Mouse (Mus musculus) brown adipose tissue, adult 24 weeks (tissue): ENCODE measurements around the gene Il12rb1. TPM values are rescaled to one million over a fixed set of nuclear protein-coding genes. Genes with fewer than 3 reads are reported as not detected.

Experiments used
- H3K27ac ChIP-seq: fragments of 200-500 bp; replicated peaks from 2 replicates; pipeline ENCODE4 v1.5.1; 2012; ENCODE audit warnings: low read depth, mild to moderate bottlenecking, low read length
- H3K4me1 ChIP-seq: fragments of 200-500 bp; 2 replicates; pipeline ENCODE4 v1.6.1; 2012; ENCODE audit warnings: low read length, mixed read lengths; ENCODE audit not compliant: control insufficient read depth, insufficient read depth, insufficient read length
- H3K4me3 ChIP-seq: fragments of 200-500 bp; 2 replicates; pipeline ENCODE4 v1.5.1; 2012; ENCODE audit warnings: low read depth, mild to moderate bottlenecking, low read length, moderate library complexity; ENCODE audit not compliant: insufficient read depth
- polyA plus RNA-seq: library from polyadenylated mRNA; stranded (reverse); fragments of >200 nt; gene quantifications from 2 replicates; pipeline ENCODE4 v1.2.4, GENCODE M21; 2012; ENCODE audit not compliant: missing spikeins, insufficient read depth, insufficient read length

Gene Il12rb1
- not detected in 2 replicates for polyA plus RNA-seq

GRCm38 (mm10) chr8:70808239-70808638, at the start of gene Il12rb1:
Il12rb1 (plus strand) TSS chr8:70808449.
- Histone ChIP-seq H3K4me1 (no peaks in the 10 kb centered on the region), H3K27ac (no peak within 1 kb of the TSS), H3K4me3 (no peak within 1 kb of the TSS)

- Histone ChIP-seq H3K4me1 (peaks cover 9% of the 10 kb centered on the region), H3K4me3 (peak overlapping the region; percentile 70), H3K27ac (peak overlapping the region; percentile 37; the same call in 1 of the 2 replicates)
Observed at GRCm38 (mm10) chr8:70758616-70759561, 49.4 kb upstream of the Il12rb1 start.

GRCm38 (mm10) chr8:70760350-70760749, 47.9 kb upstream of the Il12rb1 start:
- Histone ChIP-seq H3K27ac (peak overlapping the region; percentile 33), H3K4me1 (peaks cover 6% of the 10 kb centered on the region), H3K4me3 (peak overlapping the region; percentile 70)

GRCm38 (mm10) chr8:70760775-70761406, 47.4 kb upstream of the Il12rb1 start, which contains the start of gene Mpv17l2:
Mpv17l2 (minus strand) TSS chr8:70760946.
- Histone ChIP-seq H3K4me3 (peak within 1 kb of the TSS; percentile 70), H3K27ac (peak within 1 kb of the TSS; percentile 92)

DNA sequence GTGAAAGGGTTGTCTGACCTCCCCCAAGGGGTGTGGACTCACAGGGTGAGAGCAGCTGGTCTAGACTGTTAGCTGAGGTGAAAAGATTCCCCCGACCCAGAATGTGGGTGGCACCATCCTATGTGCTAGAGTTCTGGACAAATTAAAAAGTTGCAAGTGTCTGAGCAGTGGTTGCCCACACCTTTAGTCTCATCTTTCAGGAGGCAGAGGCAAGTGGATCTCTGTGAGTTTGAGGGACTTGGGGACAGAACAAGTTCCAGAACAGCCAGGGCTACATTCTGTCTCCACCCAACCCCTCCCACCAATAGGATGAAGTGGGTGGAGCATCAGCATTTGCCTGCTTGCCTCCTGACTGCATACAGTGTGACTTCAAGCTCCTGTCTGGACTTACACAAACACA, 46.1 kb upstream of the Il12rb1 start:
- Histone ChIP-seq H3K4me3 (no peak overlapping the region), H3K4me1 (peaks cover 11% of the 10 kb centered on the region), H3K27ac (0 out of 2 replicates have a peak overlapping the region, but pooled peaks have one; percentile 3)

More at GRCm38 (mm10) chr8:70760775-70761406, 47.4 kb upstream of the Il12rb1 start, which contains the start of gene Mpv17l2:
- H3K4me1 ChIP-seq, result peaks cover 6% of the 10 kb centered on the region

- H3K27ac ChIP-seq, result no peak overlapping the region
- H3K4me1 ChIP-seq, result peaks cover 11% of the 10 kb centered on the region
- no peak overlapping the region for H3K4me3 ChIP-seq
Observed at GRCm38 (mm10) chr8:70763354-70763753, 44.9 kb upstream of the Il12rb1 start.

- Histone ChIP-seq H3K27ac (no peak overlapping the region), H3K4me3 (no peak overlapping the region), H3K4me1 (peaks cover 11% of the 10 kb centered on the region)
Observed at GRCm38 (mm10) chr8:70764026-70764425, 44.2 kb upstream of the Il12rb1 start.

DNA sequence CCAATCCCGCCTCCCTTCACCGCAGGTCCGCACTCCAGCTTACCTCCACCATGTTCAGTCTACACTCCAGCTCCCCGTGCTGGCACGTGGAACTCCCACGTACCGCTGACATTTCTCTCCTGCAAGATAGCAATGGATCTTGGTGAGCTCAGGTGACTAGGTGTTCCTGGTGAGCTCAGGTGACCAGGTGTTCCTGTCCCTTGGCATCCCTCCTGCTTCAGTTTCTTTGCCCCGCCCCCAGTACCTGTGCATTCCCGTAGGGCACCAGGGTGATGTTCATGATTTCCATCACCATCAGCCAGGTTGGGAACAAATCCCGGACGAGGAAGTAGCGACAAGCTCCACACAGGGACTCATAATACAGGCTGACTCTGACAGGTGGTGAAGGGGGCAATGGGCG, 43.6 kb upstream of the Il12rb1 start:
- no peak overlapping the region for H3K4me3 ChIP-seq
- H3K4me1 ChIP-seq, result peaks cover 11% of the 10 kb centered on the region
- no peak overlapping the region for H3K27ac ChIP-seq

DNA sequence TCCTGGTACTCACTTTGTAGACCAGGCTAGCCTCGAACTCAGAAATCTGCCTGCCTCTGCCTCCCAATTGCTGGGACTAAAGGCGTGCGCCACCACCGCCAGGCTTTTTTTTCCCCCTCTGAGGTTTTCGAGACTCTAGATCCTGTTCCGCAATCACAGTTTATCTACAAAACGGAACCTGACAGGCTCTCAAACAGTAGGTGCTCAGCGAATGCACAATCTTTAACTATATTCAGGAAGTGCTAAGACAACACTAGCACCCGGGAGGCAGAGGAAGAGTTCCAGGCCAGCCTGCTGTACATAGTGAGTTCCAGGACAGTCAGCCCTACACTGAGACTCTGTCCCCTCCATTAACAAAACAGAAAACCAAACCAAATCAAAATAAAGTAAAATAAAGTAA, 42.9 kb upstream of the Il12rb1 start:
- Histone ChIP-seq H3K4me3 (0 out of 2 replicates have a peak overlapping the region, but pooled peaks have one; percentile 6), H3K4me1 (peaks cover 7% of the 10 kb centered on the region), H3K27ac (no peak overlapping the region)

- peak overlapping the region; percentile 54 for H3K4me3 ChIP-seq
- H3K4me1 ChIP-seq, result peaks cover 7% of the 10 kb centered on the region
- peak overlapping the region; percentile 41; the same call in 1 of the 2 replicates for H3K27ac ChIP-seq
Observed at GRCm38 (mm10) chr8:70765838-70766570, 42.2 kb upstream of the Il12rb1 start.

DNA sequence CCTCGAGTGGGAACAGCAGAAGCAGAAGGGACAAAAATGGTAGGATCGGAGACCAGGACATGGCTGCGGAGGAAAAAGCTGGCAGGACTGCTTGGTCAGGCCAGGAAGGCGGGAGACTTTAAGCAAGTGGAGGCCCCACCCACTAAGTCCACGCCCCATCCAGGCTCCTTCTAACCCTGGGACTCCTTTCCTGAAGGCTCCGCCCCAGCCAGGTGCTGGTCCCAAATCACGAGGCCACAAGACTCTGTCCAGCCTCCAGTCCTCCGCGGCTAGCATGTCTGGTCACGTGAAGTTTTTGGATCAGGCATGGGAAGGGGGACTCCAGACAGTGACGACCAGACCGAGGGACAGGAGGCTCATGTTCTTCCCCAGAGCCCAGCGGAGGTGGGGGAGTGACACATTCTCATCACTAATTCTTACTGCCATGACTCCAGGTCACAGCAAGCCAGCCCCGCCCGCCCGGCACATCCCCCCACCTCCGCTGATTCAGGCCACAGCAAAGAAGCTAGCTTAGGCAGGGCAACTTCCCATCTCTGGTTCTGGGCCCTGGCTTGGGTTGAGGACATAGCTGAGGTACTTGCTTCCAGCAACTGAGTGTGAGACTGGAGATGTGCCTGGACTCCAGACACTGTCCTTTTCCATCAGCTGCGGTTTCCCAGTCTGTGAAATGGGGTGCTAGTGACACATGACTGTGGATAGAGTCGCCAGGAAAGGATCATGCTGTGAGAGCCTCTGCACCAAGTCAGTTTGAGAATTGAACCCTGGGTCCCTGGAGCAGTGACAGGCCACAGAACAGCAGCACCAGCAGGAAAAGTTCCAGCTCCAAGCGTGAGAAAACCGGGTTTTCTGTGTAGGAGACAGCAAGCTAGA, 41.4 kb upstream of the Il12rb1 start:
- Histone ChIP-seq H3K4me1 (peaks cover 5% of the 10 kb centered on the region), H3K27ac (peak overlapping the region; percentile 41), H3K4me3 (peak overlapping the region; percentile 54)

- H3K27ac ChIP-seq, result peak overlapping the region; percentile 32
- no peak overlapping the region for H3K4me3 ChIP-seq
- H3K4me1 ChIP-seq, result peaks cover 5% of the 10 kb centered on the region
Observed at GRCm38 (mm10) chr8:70767503-70767902, 40.7 kb upstream of the Il12rb1 start.

- Histone ChIP-seq H3K4me1 (peaks cover 5% of the 10 kb centered on the region), H3K27ac (peak overlapping the region; percentile 32; the same call in 1 of the 2 replicates), H3K4me3 (no peak overlapping the region)
Observed at GRCm38 (mm10) chr8:70768231-70768776, 39.9 kb upstream of the Il12rb1 start.

- Histone ChIP-seq H3K4me3 (no peak overlapping the region), H3K4me1 (peaks cover 6% of the 10 kb centered on the region), H3K27ac (no peak overlapping the region)
Observed at GRCm38 (mm10) chr8:70768956-70769355, 39.3 kb upstream of the Il12rb1 start.
